Mouse (Mus musculus) G1E (cell line): ENCODE measurements around the gene Aldh1b1. TPM values are rescaled to one million over a fixed set of nuclear protein-coding genes. Genes with fewer than 3 reads are reported as not detected.

Experiments
- ATAC-seq: 2 replicates; pipeline ENCODE4 v1.8.0; 2016; ENCODE audit warnings: mild to moderate bottlenecking; ENCODE audit not compliant: insufficient number of reproducible peaks, poor library complexity, low FRiP score, severe bottlenecking; ENCODE audit errors: extremely low read depth
- DNase-seq: peaks from one replicate; pipeline ENCODE4 v3.0.0; 2012; ENCODE audit warnings: low spot score
- H3K27me3 ChIP-seq: 2 replicates; pipeline ENCODE4 v1.6.1; 2012; ENCODE audit warnings: mild to moderate bottlenecking, low read length, inconsistent platforms; ENCODE audit not compliant: insufficient read depth
- H3K36me3 ChIP-seq: replicated peaks from 2 replicates; pipeline ENCODE3; 2012; ENCODE audit warnings: mild to moderate bottlenecking, inconsistent platforms
- H3K4me1 ChIP-seq: 2 replicates; pipeline ENCODE4 v1.6.1; 2012; ENCODE audit warnings: low read depth, low read length, inconsistent platforms, mixed read lengths; ENCODE audit not compliant: insufficient read depth
- H3K4me3 ChIP-seq: 2 replicates; pipeline ENCODE4 v1.5.1; 2012; ENCODE audit warnings: low read depth, mild to moderate bottlenecking, inconsistent platforms, low read length, moderate library complexity, mixed read lengths
- H3K9me3 ChIP-seq: replicated peaks from 2 replicates; pipeline ENCODE4 v1.6.1; 2012; ENCODE audit warnings: inconsistent platforms
- CTCF ChIP-seq: IDR thresholded peaks from 2 replicates; pipeline ENCODE4 v1.5.1; 2012; ENCODE audit warnings: low read depth, low read length, inconsistent platforms, mixed read lengths
- GATA1 ChIP-seq: IDR thresholded peaks from 2 replicates; pipeline ENCODE4 v1.6.1; 2012; ENCODE audit warnings: borderline replicate concordance, low read length, inconsistent platforms, mixed read lengths
- GATA2 ChIP-seq: IDR thresholded peaks from 2 replicates; pipeline ENCODE4 v1.6.1; 2012; ENCODE audit warnings: low read depth, low read length, inconsistent platforms, borderline replicate concordance
- POLR2AphosphoS5 ChIP-seq: IDR thresholded peaks from 2 replicates; pipeline ENCODE4 v1.6.1; 2012; ENCODE audit warnings: low read depth, low read length, inconsistent platforms; ENCODE audit not compliant: insufficient replicate concordance
- TAL1 ChIP-seq: conservative IDR thresholded peaks from 2 replicates; pipeline ENCODE4 v1.6.1; 2012; ENCODE audit warnings: low read depth, low read length, inconsistent platforms, mixed read lengths
- polyA plus RNA-seq: library from polyadenylated mRNA; stranded (reverse); fragments of >175 nt; gene quantifications from 2 replicates; pipeline ENCODE4 v1.2.3, GENCODE M21; 2012
- total RNA-seq, 2 experiments: library from RNA; stranded (forward) in 1 of 2; stranded (reverse) in 1 of 2; fragments of 200-1000 nt in 1 of 2; fragments of >200 nt in 1 of 2; fragmentation: Nextera tagmentation in 1 of 2; gene quantifications; 2 replicates each; pipeline ENCODE4 v1.2.3; 2014 to 2017

Gene Aldh1b1
- total and polyA plus RNA-seq, 3 experiments: 0.66 TPM; not detected in 2

GRCm38 (mm10) chr4:45789263-45789958 lies 9.4 kb upstream of the Aldh1b1 start:
- Histone ChIP-seq H3K36me3 (no peaks in the 10 kb centered on the region), H3K27me3 (peaks cover 14% of the 10 kb centered on the region), H3K4me1 (0 out of 2 replicates have a peak, but pooled peaks cover 4% of the 10 kb centered on the region), H3K4me3 (no peak overlapping the region), H3K9me3 (no peaks in the 10 kb centered on the region)
- ATAC-seq (no peak), DNase-seq (peak; percentile 40)
- TF ChIP-seq TAL1: peak; percentile 24; the same call in 1 of the 2 replicates
- TF ChIP-seq GATA1: no peak

GRCm38 (mm10) chr4:45790018-45790417 lies 8.8 kb upstream of the Aldh1b1 start:
- ATAC-seq (no peak), DNase-seq (no peak)
- peaks cover 14% of the 10 kb centered on the region for H3K27me3 ChIP-seq
- no peaks in the 10 kb centered on the region for H3K36me3 ChIP-seq
- no peaks in the 10 kb centered on the region for H3K9me3 ChIP-seq
- 0 out of 2 replicates have a peak, but pooled peaks cover 4% of the 10 kb centered on the region for H3K4me1 ChIP-seq
- TF ChIP-seq GATA2 (no peak), TAL1 (no peak), POLR2AphosphoS5 (no peak), CTCF (no peak)
- no peak overlapping the region for H3K4me3 ChIP-seq

- ATAC-seq (no peak), DNase-seq (no peak)
- Histone ChIP-seq H3K4me3 (no peak overlapping the region), H3K27me3 (peaks cover 8% of the 10 kb centered on the region; the same call in 1 of the 2 replicates), H3K9me3 (no peaks in the 10 kb centered on the region), H3K36me3 (no peaks in the 10 kb centered on the region), H3K4me1 (no peaks in the 10 kb centered on the region)
- TF ChIP-seq GATA1 (no peak), TAL1 (no peak), GATA2 (no peak), POLR2AphosphoS5 (no peak), CTCF (no peak)
Observed at GRCm38 (mm10) chr4:45795191-45795811, 3.5 kb upstream of the Aldh1b1 start.

- ATAC-seq: no peak
- no peak overlapping the region for H3K4me3 ChIP-seq
- DNase-seq: no peak
- H3K27me3 ChIP-seq: peaks cover 8% of the 10 kb centered on the region; the same call in 1 of the 2 replicates
- no peaks in the 10 kb centered on the region for H3K36me3 ChIP-seq
- H3K9me3 ChIP-seq: no peaks in the 10 kb centered on the region
- TF ChIP-seq GATA2 (no peak), POLR2AphosphoS5 (no peak), TAL1 (no peak), GATA1 (no peak), CTCF (no peak)
- no peaks in the 10 kb centered on the region for H3K4me1 ChIP-seq
Observed at GRCm38 (mm10) chr4:45796760-45797159, 2.1 kb upstream of the Aldh1b1 start.

- no peak for DNase-seq
Observed at GRCm38 (mm10) chr4:45799956-45800537, 1.2 kb downstream of the Aldh1b1 start.

GRCm38 (mm10) chr4:45802900-45803299 lies 4.1 kb downstream of the Aldh1b1 start:
- no peaks in the 10 kb centered on the region for H3K4me1 ChIP-seq
- no peak overlapping the region for H3K4me3 ChIP-seq
- H3K9me3 ChIP-seq: no peaks in the 10 kb centered on the region
- no peak for ATAC-seq
- no peaks in the 10 kb centered on the region for H3K36me3 ChIP-seq
- TF ChIP-seq GATA1: no peak
- no peak for DNase-seq
- H3K27me3 ChIP-seq: peaks cover 28% of the 10 kb centered on the region

More at GRCm38 (mm10) chr4:45799956-45800537, 1.2 kb downstream of the Aldh1b1 start:
- TF ChIP-seq CTCF: no peak
- no peak for TF ChIP-seq GATA2
- TF ChIP-seq TAL1: no peak
- TF ChIP-seq POLR2AphosphoS5: no peak
- no peak for TF ChIP-seq GATA1
- no peaks in the 10 kb centered on the region for H3K9me3 ChIP-seq
- H3K4me1 ChIP-seq: no peaks in the 10 kb centered on the region
- no peaks in the 10 kb centered on the region for H3K36me3 ChIP-seq
- peaks cover 19% of the 10 kb centered on the region for H3K27me3 ChIP-seq
- no peak overlapping the region for H3K4me3 ChIP-seq
- ATAC-seq: no peak
